Mouse (Mus musculus): ENCODE measurements around the gene Tmem201. TPM values are rescaled to one million over a fixed set of nuclear protein-coding genes. Genes with fewer than 3 reads are reported as not detected.
"Not testable (repeated sequence)": the region's sequence is repeated elsewhere in the genome, so short reads cannot be mapped to it uniquely, and the experiment has no call there.

Tmem201 gene
- 10 to 100 TPM; 44.9 to 46.7 TPM for total RNA-seq (2021)
- long read RNA-seq, experiment 1, transcript Tmem201-203 (11 exons, 3,697 nt), result minor isoform, 6 of 80 reads
- long read RNA-seq, experiment 1, transcript Tmem201-202 (6 exons, 3,620 nt), result major isoform, 48 of 80 reads
- long read RNA-seq, experiment 1, partial matches to known transcripts, result 7 of 80 reads
- long read RNA-seq, experiment 1, other reads (novel, unspliced or antisense), result 19 of 80 reads
- long read RNA-seq, experiment 2, full-length matches to known transcripts, result 44 of 69 reads
- long read RNA-seq, experiment 2, partial matches to known transcripts, result 3 of 69 reads
- long read RNA-seq, experiment 2, other reads (novel, unspliced or antisense), result 22 of 69 reads

DNA sequence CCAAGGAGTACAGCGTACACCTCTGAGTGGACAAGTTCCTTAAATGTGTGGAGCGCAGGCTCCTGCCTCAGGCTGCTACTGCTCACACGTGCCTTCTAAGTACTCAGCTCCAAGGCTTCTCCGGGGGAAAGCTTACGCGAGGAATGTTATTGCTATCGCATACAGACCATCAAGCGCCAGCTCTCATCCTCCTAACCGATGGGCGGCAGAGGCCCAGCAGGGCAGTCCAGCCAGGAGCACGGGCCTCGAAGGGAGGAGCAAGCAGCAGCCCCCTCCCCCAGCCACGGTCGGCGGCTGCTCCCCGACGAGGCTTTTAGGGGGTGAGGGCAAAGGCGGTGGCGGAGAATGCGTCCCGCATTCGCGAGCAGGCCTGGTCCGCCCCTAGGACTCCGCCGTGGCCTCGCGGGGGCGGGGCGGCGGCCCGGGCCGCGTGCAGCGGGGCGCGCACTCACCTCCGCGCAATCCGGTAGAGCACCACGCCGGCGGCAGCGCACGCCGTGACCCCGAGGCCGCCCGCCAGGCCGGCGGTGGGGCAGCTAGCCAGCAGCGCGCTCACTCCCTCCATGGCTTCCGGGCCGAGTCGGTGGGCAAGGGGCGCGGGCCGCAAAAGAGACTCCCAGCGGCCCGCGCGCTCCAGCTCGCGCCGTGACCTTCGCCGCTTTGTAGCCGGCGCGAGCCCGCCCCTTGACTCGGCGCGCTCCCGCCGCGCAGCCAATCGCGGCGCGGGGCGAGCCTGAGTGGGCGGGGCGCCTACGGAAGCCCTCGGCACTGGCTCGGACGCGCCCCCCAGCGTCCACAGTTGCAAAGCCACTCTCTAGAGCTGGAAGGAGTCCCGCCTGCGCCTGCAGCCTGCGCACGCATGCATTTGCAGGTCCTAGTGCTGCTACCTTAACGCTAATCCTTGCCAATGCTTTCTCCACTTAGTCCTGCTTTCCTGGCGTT, at the start of gene Tmem201:
Gene Tmem201, minus strand, starts transcription at position 662 of the 942 bp plus-strand sequence.
- peak; percentile 93 for DNase-seq (ENCODE audit: low spot score)

DNA sequence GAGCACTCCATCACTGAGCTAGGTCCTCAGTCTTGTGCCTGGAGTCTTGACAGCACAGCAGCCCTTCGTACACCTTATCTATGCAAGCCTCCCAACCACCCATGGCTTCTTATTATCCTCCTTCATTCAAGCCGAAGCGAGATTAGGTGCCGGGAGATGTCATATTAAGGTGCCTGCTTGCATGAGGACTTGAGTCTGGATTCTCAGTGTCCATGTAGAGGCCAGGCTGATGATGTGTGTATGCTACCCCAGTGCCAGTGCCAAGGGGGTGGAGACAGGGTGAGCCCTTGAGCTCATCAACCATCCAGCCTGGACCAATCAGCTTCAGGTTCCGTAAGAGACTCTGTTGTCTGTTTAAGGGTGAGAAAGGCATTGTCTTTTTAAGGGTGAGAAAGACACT, 47.1 kb upstream of the Tmem201 start:
- DNase-seq (ENCODE audit: low spot score), result no peak

DNA sequence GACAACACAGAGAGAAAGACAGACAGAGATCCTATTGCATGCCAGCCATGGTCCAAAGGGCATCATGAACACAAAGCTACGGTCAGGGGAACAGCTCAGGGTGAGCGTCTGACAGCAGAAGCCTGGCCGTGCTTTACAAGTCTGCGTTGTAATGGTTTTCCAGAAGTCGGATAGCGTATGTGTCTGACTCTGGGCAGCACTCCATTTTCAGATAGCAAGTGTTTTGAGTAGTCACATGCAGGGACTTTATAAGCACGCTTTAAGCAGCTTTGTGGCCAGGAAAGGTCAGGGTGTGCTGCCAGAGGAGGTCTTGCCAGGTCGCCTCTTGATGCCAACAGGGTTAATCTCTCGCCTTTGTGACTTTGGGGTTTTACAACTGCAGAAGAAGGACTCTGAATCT, 46.5 kb upstream of the Tmem201 start:
- no peak for DNase-seq (ENCODE audit: low spot score)

DNA sequence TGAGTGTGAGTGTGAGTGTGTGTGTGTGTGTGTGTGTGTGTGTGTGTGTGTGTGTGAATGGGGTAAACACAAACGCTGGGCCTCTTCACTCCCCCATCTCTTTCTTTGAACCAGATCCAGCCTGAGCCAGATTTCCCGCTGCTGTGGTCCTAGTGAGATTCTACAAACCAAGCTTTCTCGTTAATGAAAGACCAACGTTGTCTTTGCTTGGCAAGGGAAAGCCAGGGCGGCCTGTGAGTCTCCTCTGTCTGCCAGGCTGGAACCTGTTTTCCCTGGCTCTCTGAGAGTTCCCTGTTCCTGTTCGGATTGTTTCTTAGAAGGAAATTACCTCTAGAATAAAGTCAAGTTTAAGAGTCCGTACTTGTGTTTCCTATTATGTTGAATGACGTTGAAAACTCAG, 45.1 kb upstream of the Tmem201 start:
- no peak for DNase-seq (ENCODE audit: low spot score)

DNA sequence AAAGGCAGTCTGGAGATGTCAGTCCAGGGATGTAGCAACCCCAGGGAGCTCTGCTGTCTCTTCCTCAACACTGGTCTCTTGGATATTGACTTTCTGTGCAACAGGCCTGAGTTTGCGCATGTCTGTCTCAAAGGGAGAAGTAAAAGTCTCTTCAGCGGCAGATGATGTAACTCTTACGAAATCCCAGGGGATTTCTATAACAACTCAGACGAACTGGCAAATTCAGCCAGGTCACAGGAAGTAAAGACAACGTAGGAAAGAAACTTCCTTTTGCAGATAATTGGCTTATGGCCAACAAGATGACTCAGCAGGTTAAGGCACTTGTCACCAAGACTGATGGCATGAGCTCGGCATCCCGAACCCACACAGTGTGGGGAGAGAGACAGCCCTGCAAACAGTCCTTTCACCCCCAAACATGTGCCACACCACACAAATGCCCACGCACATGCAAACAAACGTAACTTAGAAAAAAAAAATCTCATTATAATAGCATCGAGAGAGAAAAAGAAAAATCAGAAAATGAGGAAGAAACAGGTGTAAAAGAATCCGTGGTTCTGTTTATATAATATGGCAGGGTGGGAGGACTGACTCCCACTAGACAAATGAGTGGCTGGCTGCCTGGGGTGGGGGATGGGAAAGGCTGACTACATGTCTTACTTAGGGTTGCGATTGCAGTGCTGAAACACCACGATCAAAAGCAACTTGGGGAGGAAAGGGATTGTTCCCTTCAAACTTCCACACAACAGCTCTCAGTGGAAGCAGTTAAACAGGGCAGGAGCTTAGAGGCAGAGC, 42.9 kb upstream of the Tmem201 start:
- peak; percentile 39 for DNase-seq (ENCODE audit: low spot score)

DNA sequence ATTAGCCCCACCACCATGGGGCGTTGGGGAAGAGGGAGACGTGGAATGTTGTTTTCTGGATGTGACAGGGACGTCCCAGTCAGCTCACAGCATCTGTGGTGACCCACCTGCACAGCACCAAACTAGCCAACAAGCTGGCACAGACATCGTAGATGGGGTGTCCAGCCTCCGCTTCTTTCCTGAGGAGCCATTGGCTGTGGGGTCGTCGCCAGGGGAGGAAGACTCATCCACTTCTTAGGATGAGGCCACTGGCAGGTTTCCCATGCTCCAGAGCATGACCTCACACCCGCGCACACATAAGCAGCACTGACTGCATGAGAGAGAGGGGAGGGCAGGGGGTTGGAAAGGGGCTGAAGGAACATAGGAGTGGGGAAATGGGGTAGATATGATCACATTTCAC, 42.1 kb upstream of the Tmem201 start:
- no peak for DNase-seq (ENCODE audit: low spot score)

DNA sequence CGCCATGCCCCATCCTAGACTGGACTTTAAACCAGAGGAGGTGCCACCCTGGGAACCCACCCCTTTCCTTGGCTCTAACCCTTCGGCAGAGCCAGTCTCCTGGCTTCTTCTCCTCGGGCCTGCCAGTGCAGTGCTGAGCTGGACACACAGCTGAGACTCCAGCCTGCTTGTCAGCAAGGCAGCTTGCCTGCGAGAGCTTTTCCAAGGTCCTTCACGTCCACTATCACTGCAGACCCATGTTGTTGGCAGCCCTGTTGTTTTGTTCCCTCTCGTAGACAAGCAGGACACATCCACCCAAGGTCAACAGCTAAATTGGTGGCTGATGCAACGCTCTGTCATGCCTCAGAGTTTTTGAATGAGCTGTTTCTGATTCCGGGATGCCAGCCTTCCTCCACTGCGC, 39.3 kb upstream of the Tmem201 start:
- peak; percentile 61 for DNase-seq (ENCODE audit: low spot score)

DNA sequence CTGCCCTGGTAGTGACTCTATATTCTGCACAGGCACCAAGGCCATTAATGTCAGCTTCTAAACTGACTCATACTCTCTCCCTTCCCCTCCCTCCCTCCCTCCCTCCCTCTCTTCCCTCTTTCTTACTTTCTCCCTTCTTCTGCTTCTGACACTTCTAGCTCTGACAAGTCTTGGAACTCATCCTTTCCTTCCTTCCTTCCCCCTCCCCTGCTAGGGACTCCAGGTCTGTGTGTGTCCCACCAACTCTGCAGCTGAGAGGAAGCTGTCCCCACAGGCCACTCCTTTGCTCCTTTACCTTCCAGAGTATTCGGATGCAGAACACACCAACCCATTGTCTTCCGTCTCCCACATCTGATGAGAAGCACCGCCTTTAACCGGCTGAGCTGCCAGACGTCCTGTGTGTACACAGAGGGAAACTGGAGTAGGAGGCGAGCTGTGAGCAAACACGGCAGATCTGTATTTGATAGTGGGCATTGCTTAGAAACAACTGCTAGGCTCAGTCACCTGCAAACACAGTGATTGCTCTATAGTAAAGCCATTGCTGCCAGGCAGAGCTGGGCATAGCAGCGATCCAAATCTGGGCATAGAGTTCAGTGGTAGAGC, 38.0 kb upstream of the Tmem201 start:
- DNase-seq (ENCODE audit: low spot score), result no peak

DNA sequence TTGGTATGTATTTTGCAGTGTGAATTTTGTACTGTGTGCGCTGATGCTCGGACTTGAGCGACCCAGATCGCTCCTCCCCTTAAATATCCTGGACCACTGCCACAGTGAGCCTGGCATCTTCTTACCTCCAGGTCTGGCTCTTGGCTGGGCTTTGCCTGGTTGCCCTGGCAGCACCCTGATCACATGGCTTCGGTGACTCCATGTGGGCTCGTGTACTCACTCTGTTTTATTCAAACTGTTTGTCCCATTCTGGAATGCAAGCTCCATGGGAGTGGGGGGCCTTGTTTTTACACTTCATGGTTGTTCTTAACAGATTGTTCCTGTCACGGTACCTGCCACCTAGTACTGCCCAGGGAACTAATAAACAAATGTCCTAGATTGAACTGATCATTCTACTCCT, 37.5 kb upstream of the Tmem201 start:
- peak; percentile 86 for DNase-seq (ENCODE audit: low spot score)

DNA sequence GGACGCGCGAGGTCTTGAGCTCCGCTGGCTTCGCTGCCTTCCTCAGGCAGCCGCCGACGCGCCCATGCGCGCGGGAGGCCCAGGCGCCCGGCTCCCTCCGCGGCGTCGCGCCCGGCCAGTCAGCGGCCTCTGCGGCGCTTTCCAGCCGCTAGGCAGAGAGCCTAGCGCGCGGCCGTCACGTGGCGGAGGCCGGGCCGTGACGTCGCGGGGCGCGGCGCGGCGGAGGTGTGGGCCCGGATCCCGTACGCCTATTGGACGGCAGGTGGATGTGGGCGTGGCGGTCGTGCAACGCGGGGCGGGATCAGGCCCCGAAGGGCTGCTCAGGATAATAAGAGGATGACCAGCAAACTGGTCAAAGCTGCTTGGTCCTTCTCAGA, 36.2 kb upstream of the Tmem201 start, which contains the start of gene Slc25a33:
Gene Slc25a33, minus strand, starts transcription at position 184 of the 377 bp plus-strand sequence.
- DNase-seq (ENCODE audit: low spot score), result peak; percentile 98

DNA sequence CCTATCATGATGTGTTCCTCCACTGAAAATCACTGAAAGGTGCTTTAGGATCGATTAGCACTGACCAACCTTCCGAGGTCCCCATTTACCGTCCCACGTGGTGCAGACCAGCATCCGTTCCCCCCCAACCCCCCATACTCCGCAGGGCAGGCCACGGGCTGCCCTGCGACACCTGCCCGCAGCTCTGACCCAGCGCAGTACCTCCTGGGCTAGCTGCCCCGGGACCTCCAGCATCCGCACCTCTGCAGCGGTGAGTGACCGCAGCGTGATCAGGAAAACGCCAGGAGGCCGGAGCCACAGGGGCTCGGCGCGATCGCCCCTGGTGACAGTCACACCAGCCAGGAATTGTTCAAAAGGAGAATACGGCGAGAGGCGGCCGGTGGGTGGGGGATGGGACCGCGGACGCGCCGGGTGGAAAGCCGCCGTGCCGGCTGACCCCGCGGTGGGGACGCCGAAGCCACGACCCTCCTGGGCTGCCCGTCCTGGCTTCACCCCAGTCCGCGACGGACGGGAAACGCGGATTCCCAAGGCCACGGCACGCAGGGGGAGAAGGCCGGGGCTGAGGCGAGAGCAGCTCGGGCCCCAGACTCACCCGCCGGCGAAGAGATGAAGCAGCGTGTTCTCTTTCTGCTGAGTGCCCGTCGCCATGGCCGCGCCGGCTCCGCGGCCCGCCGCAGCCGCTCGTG, 35.7 kb upstream of the Tmem201 start:
- DNase-seq (ENCODE audit: low spot score), result peak; percentile 36

DNA sequence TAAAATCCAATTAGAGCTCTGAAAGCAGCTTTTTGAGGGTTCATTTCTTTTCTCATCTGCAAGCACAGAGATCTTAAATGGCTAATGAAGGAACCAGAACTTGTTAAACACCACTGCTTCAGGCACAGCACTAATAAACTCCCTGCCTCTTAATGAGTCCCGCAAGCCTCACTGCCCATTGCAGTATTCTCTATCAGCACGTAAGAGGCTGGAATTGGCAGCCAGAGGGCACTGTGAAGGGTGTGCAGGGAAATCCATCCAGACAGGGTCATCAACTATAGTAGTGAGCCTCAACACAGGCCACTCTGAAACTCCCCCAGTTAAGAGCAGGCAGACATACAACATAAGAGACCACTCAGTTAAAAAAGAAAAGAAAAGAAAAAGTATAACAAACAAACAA, 34.5 kb upstream of the Tmem201 start:
- peak; percentile 49 for DNase-seq (ENCODE audit: low spot score)

DNA sequence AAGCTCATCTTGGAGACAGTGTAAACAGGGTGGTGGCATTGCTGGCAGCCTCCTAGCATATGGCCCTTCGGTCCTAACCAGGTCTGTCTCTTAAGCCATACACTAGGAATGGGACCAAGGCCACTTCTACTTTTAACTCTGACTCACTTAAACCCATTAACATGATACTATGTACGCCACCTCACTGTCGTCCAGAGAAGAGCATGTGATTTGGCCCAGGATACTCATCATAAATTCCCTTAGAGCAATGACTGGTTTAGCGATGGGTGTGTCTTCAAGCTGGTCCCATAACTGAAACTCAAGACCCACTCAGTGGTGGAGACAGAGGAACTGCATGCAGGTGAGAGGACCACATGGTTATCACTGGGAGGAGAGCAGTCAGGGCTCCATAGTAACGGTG, 27.4 kb upstream of the Tmem201 start:
- peak; percentile 79 for DNase-seq (ENCODE audit: low spot score)

DNA sequence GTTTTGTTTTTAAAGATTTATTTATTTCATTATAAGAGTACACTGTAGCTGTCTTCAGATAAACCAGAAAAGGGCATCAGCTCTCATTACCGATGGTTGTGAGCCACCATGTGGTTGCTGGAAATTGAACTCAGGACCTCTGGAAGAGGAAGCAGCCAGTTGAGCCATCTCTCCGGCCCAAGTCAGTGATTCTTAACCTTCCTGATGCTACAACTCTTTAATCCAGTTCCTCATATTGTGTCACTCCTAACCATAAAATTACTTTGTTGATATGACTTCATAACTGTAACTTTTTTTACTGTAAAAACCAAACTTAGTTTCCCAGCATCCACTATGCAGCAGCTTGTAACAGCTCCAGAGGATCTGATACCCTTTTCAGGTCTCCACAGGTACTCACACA, 25.5 kb upstream of the Tmem201 start:
- no peak for DNase-seq (ENCODE audit: low spot score)

DNA sequence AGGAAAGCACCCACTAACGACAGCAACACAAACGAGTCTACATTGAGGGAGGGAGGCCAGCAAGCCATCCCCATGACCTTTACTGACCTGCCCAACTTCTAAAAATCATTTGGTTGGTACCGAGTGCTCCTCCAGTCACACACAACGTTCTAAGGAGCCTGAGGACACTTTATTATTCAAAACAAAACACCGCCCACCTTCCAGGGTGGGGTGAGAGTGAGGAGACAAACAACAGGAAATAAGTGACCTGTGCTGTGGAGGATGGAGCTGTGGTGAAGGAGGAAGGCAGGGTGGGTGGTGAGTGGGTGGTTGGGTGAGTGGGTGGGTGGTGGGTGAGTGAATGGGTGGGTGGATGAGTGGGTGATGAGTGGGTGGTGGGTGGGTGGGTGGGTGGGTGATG, 21.7 kb upstream of the Tmem201 start:
- DNase-seq (ENCODE audit: low spot score), result no peak

DNA sequence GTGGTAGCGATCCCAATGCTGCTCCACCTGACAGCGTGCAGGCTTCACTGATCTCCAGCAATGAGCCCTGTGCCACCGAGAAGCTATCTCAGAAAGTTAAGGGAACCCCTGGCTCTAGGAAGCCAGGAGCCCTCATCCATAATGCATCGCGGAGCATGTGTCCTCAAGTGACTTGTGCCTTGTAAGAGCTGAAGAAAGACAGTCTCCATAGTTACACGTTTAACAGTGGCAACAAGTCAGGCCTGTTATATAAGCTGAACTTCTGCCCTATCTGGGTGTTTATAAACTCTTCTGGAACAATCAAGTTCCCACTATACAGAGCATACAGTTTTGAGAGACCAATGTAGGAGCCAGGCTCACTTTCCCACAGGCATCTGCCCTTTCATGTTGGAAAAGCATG, 20.6 kb upstream of the Tmem201 start:
- no peak for DNase-seq (ENCODE audit: low spot score)

DNA sequence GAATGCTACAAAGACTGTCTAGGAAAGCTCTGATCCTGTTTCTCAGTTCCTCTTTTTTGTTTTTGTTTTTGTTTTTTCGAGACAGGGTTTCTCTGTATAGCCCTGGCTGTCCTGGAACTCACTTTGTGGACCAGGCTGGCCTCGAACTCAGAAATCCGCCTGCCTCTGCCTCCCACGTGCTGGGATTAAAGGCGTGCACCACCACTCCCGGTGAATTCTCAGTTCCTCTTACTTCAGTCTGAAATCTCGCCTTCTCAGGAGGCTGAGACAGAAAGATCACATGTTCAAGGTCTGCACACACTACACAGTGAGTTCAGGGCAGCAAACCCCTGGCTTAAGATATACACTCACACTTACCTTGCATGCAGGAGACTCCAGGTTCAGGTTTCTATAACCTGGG, 18.7 kb upstream of the Tmem201 start:
- DNase-seq (ENCODE audit: low spot score), result not testable (repeated sequence)

DNA sequence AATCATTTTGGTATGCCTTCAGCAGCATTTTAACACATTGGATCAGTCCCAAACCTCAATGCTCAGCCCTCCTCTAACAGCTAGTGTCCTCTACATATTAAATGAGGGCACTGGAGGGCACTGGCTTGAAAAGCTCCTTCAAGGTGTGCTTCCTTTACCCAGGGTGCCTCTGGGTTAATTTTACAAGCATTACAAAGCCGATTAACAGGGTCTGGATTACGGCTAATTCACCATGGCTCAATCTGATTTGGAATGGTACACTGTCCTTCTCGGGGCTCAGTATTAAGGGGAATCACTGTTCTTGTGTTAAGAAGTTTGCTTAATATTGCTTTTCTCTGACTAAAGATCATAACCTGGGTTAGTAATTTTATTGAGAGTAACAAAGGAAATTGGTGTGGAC, 15.0 kb upstream of the Tmem201 start:
- DNase-seq (ENCODE audit: low spot score), result no peak

DNA sequence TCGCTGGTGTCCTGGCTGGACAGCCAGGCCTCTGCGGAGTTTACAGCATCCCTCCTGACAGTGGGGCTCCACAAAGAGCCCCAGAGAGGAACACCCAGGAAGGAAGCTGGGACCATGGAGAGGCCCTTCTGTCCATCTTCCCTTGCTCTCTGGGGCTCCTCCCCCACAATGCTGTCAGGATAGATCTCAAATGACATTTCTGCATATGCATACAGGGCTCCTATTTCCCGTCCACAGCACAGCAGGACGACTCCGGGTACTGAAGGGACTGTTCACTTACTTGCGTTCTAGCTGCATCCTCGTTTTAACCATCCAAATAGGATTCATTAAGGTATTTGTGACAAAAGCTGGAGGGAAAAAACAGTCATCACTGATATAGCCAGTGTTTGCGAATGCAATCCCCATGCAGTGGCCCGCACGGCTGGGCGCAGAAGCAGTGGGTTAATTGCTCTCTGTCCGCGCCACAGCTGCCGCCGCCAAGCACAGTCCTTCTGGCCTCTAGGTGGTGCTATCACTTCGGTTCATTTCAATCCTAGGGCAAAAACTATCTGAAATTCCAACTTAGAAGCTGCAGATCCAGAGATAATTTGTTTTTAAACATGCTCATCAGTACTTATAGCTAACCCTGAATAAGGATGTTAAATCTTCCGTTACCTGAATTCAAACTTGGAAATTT, 14.4 kb upstream of the Tmem201 start:
- peak; percentile 68 for DNase-seq (ENCODE audit: low spot score)

DNA sequence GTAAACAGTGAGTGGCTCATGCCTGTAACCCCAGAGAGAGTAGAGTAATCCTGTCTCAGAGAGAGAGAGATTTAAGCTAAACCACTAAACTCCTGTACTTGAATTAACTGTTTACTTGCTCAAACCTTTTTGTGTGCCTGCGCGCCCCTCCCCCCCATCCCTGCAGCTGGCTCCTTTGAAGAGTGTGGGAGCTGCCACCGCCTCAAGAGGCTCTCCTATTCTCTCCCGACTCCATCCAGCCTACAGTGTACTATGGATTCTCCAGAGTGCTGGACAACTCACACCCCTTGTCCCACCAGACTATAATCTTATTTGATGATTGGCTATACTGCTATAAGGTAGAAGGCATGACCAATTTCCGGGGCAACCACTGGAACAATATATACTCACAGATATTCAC, 12.8 kb upstream of the Tmem201 start:
- DNase-seq (ENCODE audit: low spot score), result no peak
